Mouse (Mus musculus) forebrain, embryonic 14.5 days (tissue): ENCODE results near the gene Gm10271. TPM values are rescaled to one million over a fixed set of nuclear protein-coding genes. Genes with fewer than 3 reads are reported as not detected.
A peak's percentile ranks its signal among the peaks of the same experiment; 100 is the strongest.

Source experiments
- ATAC-seq: fragments of 200-750 bp; cut with Nextera tagmentation; 2 replicates; pipeline ENCODE4 v1.8.0; 2017; ENCODE audit warnings: mild to moderate bottlenecking, moderate library complexity
- DNase-seq: peaks from one replicate; pipeline ENCODE4 v3.0.0-alpha.2; 2015; ENCODE audit warnings: low spot score
- H3K27ac ChIP-seq: fragments of 300-500 bp; sonication (generic); 2 replicates; pipeline ENCODE4 v1.5.1; 2014; ENCODE audit warnings: low read depth, mild to moderate bottlenecking, control low read depth, low read length, moderate library complexity
- H3K27me3 ChIP-seq: fragments of 300-500 bp; sonication (generic); replicated peaks from 2 replicates; pipeline ENCODE4 v1.6.1; 2014; ENCODE audit warnings: low read length, control low read depth, mixed read lengths; ENCODE audit not compliant: control insufficient read depth, insufficient read depth
- H3K36me3 ChIP-seq: fragments of 300-500 bp; sonication (generic); 2 replicates; pipeline ENCODE4 v1.6.1; 2014; ENCODE audit warnings: low read length, control low read depth; ENCODE audit not compliant: control insufficient read depth, insufficient read depth
- H3K4me1 ChIP-seq: fragments of 300-500 bp; sonication (generic); 2 replicates; pipeline ENCODE4 v1.6.1; 2014; ENCODE audit warnings: antibody characterized with exemption, low read length, control low read depth; ENCODE audit not compliant: control insufficient read depth, insufficient read depth
- H3K4me2 ChIP-seq: fragments of 300-500 bp; sonication (generic); 2 replicates; pipeline ENCODE4 v1.6.1; 2014; ENCODE audit warnings: mild to moderate bottlenecking, control low read depth, low read length
- H3K4me3 ChIP-seq: fragments of 300-500 bp; sonication (generic); 2 replicates; pipeline ENCODE4 v1.5.1; 2014; ENCODE audit warnings: low read depth, low read length, control low read depth
- H3K9ac ChIP-seq: fragments of 300-500 bp; sonication (generic); 2 replicates; pipeline ENCODE4 v1.6.1; 2014; ENCODE audit warnings: mild to moderate bottlenecking, low read length, control low read depth, moderate library complexity
- H3K9me3 ChIP-seq: fragments of 300-500 bp; sonication (generic); replicated peaks from 2 replicates; pipeline ENCODE4 v1.6.1; 2016; ENCODE audit warnings: low read length, control low read depth, mixed read lengths; ENCODE audit not compliant: control insufficient read depth
- WGBS: fragments of 180-500 bp; shearing (Covaris S2); extraction: QIAGEN DNeasy Blood & Tissue Kit; methylation state at CpG from one replicate; pipeline ENCODE4 v1.1.7; 2014; 5-methylcytosine and 5-hydroxymethylcytosine counted together
- polyA plus RNA-seq: library from polyadenylated mRNA; unstranded; fragments of >200 nt; fragmentation: Nextera tagmentation; extraction: Ambion mirVana; gene quantifications from 2 replicates; pipeline ENCODE4 v1.2.1, GENCODE M21; 2014

Gm10271 gene
- polyA plus RNA-seq, 1 experiment from 2014 or later: not detected

DNA sequence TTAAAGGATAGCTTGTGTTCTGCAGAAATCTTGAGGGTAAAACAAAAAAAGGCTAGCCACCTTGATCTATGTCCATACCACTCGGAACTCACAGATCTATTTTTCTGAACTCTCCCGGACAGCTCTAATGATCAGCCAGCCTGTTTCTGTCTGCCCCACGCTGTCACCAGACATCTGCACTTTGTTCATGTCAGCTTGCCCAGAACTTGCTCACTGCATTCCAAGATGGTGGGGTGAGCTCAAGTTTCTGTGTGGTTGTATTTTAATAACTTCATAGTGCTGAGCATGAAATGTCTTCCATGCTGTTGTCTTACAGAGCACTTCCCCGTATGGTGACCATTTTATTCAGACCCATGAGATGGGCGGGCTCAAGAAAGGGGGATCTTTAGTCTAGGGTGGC lies 7.1 kb downstream of the Gm10271 start:
- H3K27ac ChIP-seq: no peak overlapping the region
- no peaks in the 10 kb centered on the region for H3K36me3 ChIP-seq
- ATAC-seq (no peak), DNase-seq (no peak)
- 85% methylated on average over 5 of the region's 5 CpGs for WGBS
- H3K4me3 ChIP-seq: no peak overlapping the region
- no peak overlapping the region for H3K9ac ChIP-seq
- H3K27me3 ChIP-seq: no peaks in the 10 kb centered on the region
- no peaks in the 10 kb centered on the region for H3K9me3 ChIP-seq
- H3K4me1 ChIP-seq: no peaks in the 10 kb centered on the region
- H3K4me2 ChIP-seq: no peak overlapping the region

DNA sequence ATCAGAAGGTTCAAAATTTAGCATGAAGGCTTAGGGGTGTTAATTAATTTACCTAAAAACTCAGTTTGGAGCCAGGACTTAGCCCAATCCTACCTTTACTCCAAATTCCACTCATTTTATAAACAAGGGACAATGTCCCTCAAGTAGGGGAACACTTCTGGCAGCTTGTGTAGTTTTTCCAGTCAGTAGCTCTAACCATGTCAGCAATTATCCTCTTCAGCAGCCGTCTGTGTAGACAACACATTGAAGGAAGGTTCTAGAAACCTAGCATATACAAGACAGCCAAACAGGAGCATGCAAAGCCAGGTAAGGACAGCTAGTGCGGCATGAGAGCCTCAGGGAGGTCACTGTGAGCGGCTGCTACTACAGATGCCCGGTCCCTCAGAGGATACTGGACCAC lies 7.8 kb downstream of the Gm10271 start:
- DNase-seq (no peak), ATAC-seq (no peak)
- 87% methylated on average over 4 of the region's 4 CpGs for WGBS
- Histone ChIP-seq H3K27me3 (no peaks in the 10 kb centered on the region), H3K4me2 (no peak overlapping the region), H3K4me3 (no peak overlapping the region), H3K4me1 (no peaks in the 10 kb centered on the region), H3K9ac (no peak overlapping the region), H3K27ac (no peak overlapping the region), H3K36me3 (no peaks in the 10 kb centered on the region), H3K9me3 (no peaks in the 10 kb centered on the region)

GRCm38 (mm10) chr10:116964084-116964483 lies 8.3 kb downstream of the Gm10271 start:
- no peak overlapping the region for H3K9ac ChIP-seq
- no peak for ATAC-seq

DNA sequence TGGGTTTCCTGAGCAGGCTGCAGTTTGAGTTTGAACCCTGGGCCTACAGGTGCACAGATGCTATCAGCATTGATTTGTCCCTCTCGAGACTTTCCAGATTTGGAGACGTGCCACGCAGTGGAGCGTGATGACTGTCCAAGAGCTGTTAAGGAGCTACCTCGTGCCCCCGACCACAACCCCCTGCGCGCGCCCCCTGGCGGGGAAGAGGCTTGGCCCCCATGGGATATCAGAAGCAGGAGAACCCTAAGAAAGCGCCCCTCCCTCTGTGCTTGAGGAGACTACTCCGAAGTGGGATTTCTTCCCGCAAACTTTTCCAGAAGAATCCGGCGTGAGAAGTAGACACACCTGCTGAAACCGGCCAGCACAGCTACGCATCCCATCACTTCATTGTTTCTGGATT lies 9.6 kb downstream of the Gm10271 start:
- H3K9me3 ChIP-seq: no peaks in the 10 kb centered on the region
- H3K27me3 ChIP-seq: no peaks in the 10 kb centered on the region
- no peak for ATAC-seq
- H3K4me3 ChIP-seq: no peak overlapping the region
- H3K36me3 ChIP-seq: no peaks in the 10 kb centered on the region
- no peaks in the 10 kb centered on the region for H3K4me1 ChIP-seq
- no peak overlapping the region for H3K9ac ChIP-seq
- H3K4me2 ChIP-seq: no peak overlapping the region
- 61% methylated on average over 17 of the region's 17 CpGs for WGBS
- H3K27ac ChIP-seq: no peak overlapping the region
- no peak for DNase-seq

More at GRCm38 (mm10) chr10:116964084-116964483, 8.3 kb downstream of the Gm10271 start:
- DNase-seq: no peak
- 86% methylated on average over 11 of the region's 11 CpGs for WGBS
- H3K9me3 ChIP-seq: no peaks in the 10 kb centered on the region
- H3K27ac ChIP-seq: no peak overlapping the region
- H3K27me3 ChIP-seq: no peaks in the 10 kb centered on the region
- H3K4me2 ChIP-seq: no peak overlapping the region
- no peaks in the 10 kb centered on the region for H3K4me1 ChIP-seq
- H3K36me3 ChIP-seq: no peaks in the 10 kb centered on the region
- H3K4me3 ChIP-seq: no peak overlapping the region

DNA sequence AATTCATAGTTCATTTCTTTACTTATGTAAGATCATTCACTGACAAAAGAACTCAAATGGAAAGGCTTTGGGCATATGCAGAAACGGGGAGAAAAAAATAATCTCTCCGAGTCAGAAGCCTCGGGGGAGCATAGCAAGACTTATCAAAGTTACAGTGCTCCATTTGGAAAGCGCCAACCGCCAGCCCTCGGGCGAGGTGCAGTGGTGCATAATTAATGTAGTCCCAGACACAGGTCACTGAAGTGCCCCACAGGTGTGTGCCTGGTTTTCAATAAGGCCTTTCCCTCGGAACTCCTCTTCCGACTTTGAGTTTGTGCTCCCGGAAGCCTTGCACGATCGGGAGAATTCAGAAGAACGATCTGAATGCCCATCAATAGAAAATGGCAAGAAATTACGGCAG lies 10.3 kb downstream of the Gm10271 start:
- H3K4me2 ChIP-seq: no peak overlapping the region
- H3K27me3 ChIP-seq: no peaks in the 10 kb centered on the region
- no peaks in the 10 kb centered on the region for H3K9me3 ChIP-seq
- no peak for DNase-seq
- no peak overlapping the region for H3K4me3 ChIP-seq
- no peak for ATAC-seq
- 84% methylated on average over 14 of the region's 14 CpGs for WGBS
- H3K36me3 ChIP-seq: no peaks in the 10 kb centered on the region
- no peak overlapping the region for H3K27ac ChIP-seq
- H3K9ac ChIP-seq: no peak overlapping the region
- H3K4me1 ChIP-seq: no peaks in the 10 kb centered on the region

GRCm38 (mm10) chr10:116957867-116958551 lies 14.4 kb downstream of the Gm10271 start:
- Histone ChIP-seq H3K4me2 (no peak overlapping the region), H3K9ac (no peak overlapping the region), H3K27ac (no peak overlapping the region), H3K4me3 (no peak overlapping the region), H3K36me3 (no peaks in the 10 kb centered on the region), H3K4me1 (no peaks in the 10 kb centered on the region), H3K9me3 (no peaks in the 10 kb centered on the region), H3K27me3 (no peaks in the 10 kb centered on the region)
- DNase-seq (no peak), ATAC-seq (no peak)
- 62% methylated on average over 5 of the region's 5 CpGs for WGBS

GRCm38 (mm10) chr10:116956483-116957158 lies 15.8 kb downstream of the Gm10271 start:
- Histone ChIP-seq H3K27ac (no peak overlapping the region), H3K4me3 (no peak overlapping the region), H3K4me1 (no peaks in the 10 kb centered on the region), H3K4me2 (no peak overlapping the region), H3K9me3 (no peaks in the 10 kb centered on the region), H3K9ac (no peak overlapping the region), H3K27me3 (no peaks in the 10 kb centered on the region), H3K36me3 (no peaks in the 10 kb centered on the region)
- 89% methylated on average over 11 of the region's 11 CpGs for WGBS
- ATAC-seq: no peak
- DNase-seq: no peak

GRCm38 (mm10) chr10:116955191-116955590 lies 17.2 kb downstream of the Gm10271 start:
- ATAC-seq: no peak
- WGBS: 95% methylated on average over 6 of the region's 6 CpGs

GRCm38 (mm10) chr10:116950886-116951285 lies 21.5 kb downstream of the Gm10271 start:
- H3K4me3 ChIP-seq: peak overlapping the region; percentile 83
- H3K27ac ChIP-seq: no peak overlapping the region
- 0 out of 2 replicates have a peak, but pooled peaks have one; percentile 11 for ATAC-seq
- no peak overlapping the region; the same call in 1 of the 2 replicates for H3K9ac ChIP-seq
- H3K36me3 ChIP-seq: no peaks in the 10 kb centered on the region
- no peak for DNase-seq
- H3K4me1 ChIP-seq: peaks cover 9% of the 10 kb centered on the region
- H3K27me3 ChIP-seq: no peaks in the 10 kb centered on the region
- H3K9me3 ChIP-seq: no peaks in the 10 kb centered on the region
- 33% methylated on average over 5 of the region's 5 CpGs for WGBS
- peak overlapping the region; percentile 38; the same call in 1 of the 2 replicates for H3K4me2 ChIP-seq

More at GRCm38 (mm10) chr10:116955191-116955590, 17.2 kb downstream of the Gm10271 start:
- Histone ChIP-seq H3K4me3 (no peak overlapping the region), H3K9ac (no peak overlapping the region), H3K27me3 (no peaks in the 10 kb centered on the region), H3K27ac (no peak overlapping the region), H3K4me2 (no peak overlapping the region), H3K9me3 (no peaks in the 10 kb centered on the region), H3K4me1 (no peaks in the 10 kb centered on the region), H3K36me3 (no peaks in the 10 kb centered on the region)
- DNase-seq: no peak
